Mouse (Mus musculus) bone marrow, adult 2 months (tissue): ENCODE data around the gene Rnf43.

Experiments
- CTCF ChIP-seq: fragments of 200-500 bp; IDR thresholded peaks from 2 replicates; pipeline ENCODE4 v1.5.1; 2011; ENCODE audit warnings: low read length, control low read depth; ENCODE audit not compliant: control insufficient read depth, insufficient read depth
- POLR2A ChIP-seq: fragments of 200-500 bp; IDR thresholded peaks from 2 replicates; pipeline ENCODE4 v1.6.1; 2011; ENCODE audit warnings: low read depth, mild to moderate bottlenecking, control low read depth, low read length, borderline replicate concordance; ENCODE audit not compliant: control insufficient read depth

GRCm38 (mm10) chr11:87753891-87754501, 91.5 kb downstream of the Rnf43 start:
- TF ChIP-seq CTCF, result no peak
- TF ChIP-seq POLR2A, result no peak
